Mouse (Mus musculus) ZHBTc4 (cell line): ENCODE results near the gene Cradd.

Experiments used
- DNase-seq: peaks from one replicate; pipeline ENCODE4 v3.0.0-alpha.2; 2011; ENCODE audit warnings: low read depth, low spot score

The Cradd gene

DNA sequence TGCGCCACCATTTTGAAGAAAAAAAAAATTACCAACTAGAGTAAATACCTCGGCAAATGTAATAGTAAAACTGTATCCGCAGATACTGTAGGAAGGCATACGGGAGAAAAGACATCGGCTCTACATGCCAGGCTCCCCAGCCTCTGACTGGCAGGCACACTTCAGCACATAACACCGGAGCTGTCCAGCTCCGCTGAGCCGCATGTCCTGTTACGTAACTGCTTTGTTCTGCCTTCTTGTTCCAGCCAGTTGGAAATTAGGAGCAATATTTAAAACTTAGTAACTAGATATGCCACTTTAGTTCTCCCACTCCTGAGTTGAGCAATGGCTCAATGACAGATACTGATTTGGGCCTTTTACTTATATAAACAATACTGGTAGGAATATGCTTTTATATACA is 48.4 kb downstream of the Cradd start:
- no peak for DNase-seq

DNA sequence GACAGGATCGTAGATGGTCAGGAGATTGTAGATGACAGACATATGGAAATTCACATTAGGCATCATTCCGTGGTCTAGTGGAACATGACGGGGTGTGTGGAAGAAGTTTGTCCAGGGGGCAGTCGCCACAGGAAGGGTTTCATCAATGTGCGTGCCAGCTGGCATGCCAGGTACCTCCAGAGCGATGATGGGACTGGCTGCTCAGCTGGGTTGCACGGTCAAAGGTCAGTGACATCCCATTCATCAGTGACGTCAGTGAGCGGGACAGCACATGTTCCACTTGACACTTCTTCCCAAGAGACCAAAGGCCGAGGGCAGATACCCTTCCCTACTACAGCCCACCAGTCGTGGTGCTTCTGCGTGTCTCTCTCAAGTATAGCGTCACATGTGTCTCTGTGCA is 50.7 kb downstream of the Cradd start:
- DNase-seq, result no peak

DNA sequence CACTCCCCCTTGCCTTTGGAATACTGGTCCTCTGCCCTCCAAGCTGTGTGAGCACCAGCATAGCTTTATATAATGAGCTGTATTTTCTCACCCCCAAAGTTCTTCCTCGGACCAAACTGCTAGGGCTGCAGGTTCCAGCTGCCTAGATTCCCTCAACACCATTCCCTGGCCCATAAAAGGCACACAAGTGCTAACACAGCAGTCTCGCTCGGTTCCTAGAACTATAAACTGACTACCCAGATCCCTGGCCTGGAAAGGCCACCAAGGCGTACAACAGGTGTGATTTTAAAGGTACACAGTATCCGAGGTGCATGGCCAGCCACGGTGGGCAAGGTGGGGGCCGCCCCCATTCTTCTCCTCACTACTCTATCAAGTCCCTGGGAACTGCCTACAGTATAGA is 54.8 kb downstream of the Cradd start:
- no peak for DNase-seq

DNA sequence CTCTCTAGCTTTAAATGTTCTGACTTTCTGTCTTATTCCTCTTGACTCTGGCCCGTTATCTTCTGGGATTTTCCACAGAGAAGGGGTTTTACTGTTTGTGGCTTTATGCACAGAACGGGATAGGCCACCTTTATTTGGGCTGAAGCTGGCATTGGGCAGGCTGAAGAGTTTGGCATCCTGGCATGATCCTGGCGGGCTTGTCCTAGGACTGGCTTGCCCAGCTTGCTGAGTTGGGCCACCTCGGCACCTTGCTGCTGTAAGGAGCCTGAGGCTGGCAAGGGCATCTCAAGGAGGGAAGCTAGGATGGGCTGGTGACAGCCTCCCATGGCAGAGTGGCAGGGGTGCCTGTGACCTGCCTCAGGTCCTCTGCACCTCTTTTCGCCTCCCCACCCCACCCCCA is 55.6 kb downstream of the Cradd start:
- DNase-seq, result no peak

GRCm38 (mm10) chr10:95266983-95267382 is 57.0 kb downstream of the Cradd start:
- DNase-seq, result no peak

DNA sequence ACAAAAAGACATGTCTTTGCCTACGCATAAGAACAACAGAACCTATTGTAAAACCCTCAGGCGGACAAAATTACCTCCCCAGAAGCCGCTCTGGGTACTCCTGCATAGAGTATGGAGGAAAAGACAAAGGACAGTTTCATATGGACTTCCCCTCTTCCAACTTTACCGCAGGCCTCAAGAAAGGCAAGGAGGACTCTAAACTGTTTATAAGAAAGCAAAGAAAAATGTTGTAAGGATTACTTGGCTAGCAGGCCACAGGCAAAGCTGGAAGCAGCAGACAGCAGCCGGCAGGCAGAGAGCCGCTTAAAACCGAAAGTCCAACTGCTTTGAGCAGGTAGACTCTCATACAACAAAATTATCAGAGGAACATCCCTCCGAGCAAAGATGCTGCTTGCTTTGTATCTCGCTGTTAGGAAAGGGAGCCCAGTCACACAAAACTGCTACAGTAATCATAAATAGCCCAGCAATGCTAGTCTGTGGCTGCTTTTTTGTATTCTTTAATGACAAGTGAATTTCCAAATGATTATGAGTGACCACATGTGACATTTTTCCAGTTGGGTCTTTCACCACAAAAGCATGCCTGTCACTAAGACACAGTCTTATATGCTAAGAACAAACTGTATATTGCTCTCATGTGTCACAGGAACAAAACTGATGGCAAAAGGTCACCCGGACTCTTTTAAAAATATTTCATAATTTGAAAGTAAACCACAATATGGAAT is 57.7 kb downstream of the Cradd start:
- DNase-seq, result no peak

DNA sequence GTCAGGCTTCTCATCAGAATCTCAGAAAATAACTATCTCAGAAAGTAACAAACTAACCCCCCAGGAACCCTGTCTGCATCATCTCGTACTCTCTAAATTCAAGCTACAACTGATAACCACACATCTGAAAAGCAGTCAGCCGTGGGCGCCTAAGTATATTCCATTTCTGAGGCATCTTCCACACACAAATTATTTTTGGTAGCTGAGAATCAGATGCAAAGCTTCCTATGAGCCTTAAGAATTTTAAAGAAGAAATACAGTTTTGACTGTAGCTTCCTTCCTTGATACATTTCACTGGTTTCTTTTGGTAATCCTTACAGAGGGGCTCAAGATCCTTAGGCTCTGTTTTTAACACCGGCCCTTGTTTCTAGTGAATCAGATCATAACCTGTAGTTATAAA is 58.4 kb downstream of the Cradd start:
- no peak for DNase-seq

GRCm38 (mm10) chr10:95264485-95265321 is 59.2 kb downstream of the Cradd start:
- peak; percentile 33 for DNase-seq

DNA sequence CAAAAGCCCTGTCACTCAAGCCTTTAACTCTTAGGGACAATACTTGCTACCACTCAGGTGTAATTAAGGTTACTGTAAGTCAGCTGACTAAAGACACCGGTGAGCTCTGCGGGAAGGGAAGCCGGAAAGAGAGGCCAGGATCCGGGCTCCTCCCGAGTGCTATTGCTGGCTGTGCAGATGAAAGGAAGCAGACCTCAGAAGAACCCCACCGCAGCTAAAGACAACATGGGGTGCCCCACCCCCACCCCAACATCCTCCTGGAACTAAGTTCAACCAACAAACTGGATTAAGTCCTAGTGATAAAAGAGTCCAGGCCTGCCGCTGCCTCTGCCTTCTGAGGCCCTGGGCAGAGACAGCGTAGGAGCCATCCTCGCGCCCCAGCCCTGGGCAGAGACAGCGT is 61.5 kb downstream of the Cradd start:
- DNase-seq, result peak; percentile 29

DNA sequence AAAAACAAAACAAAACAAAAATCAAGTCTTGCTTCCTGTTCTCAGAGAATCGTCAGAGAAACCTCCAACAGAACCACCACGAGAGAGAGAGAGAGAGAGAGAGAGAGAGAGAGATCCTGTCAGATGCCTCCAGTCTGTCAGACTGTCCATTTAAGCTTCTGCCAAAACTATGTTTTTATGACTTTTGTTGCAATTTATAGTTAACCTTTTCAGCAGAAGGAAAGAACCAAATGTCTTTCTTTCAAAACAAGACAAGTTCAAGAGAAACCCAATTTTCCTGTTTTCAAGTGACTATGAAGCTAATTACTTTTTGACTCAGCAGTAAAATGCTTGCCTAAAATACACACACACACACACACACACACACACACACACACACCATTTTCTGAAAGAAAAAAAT is 62.7 kb downstream of the Cradd start:
- no peak for DNase-seq

DNA sequence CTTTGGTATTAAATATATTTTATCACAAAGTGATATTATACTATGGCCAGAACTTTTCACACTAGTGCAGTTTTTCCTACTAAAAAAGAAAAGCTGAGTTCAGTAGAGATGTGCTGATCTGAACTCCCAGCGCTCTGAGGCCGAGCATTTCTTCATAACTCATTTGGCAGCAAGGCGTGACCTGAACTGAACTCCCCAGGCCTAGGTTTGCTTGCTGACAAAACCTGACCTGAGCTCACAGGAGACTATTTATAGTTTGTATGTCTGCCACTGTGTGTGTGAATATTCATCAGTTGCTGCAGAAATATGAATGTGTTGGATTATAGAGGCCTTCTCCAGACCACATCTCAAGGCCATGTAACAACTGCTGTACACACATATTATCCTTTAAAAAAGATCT is 63.5 kb downstream of the Cradd start:
- DNase-seq, result no peak

- DNase-seq, result no peak
Measured at GRCm38 (mm10) chr10:95258471-95259155, 65.3 kb downstream of the Cradd start.

- DNase-seq, result peak; percentile 93
Measured at GRCm38 (mm10) chr10:95257979-95258378, 66.0 kb downstream of the Cradd start.

- DNase-seq, result no peak
Measured at GRCm38 (mm10) chr10:95256095-95256494, 67.8 kb downstream of the Cradd start.

- DNase-seq, result no peak
Measured at GRCm38 (mm10) chr10:95255018-95255680, 68.8 kb downstream of the Cradd start.

DNA sequence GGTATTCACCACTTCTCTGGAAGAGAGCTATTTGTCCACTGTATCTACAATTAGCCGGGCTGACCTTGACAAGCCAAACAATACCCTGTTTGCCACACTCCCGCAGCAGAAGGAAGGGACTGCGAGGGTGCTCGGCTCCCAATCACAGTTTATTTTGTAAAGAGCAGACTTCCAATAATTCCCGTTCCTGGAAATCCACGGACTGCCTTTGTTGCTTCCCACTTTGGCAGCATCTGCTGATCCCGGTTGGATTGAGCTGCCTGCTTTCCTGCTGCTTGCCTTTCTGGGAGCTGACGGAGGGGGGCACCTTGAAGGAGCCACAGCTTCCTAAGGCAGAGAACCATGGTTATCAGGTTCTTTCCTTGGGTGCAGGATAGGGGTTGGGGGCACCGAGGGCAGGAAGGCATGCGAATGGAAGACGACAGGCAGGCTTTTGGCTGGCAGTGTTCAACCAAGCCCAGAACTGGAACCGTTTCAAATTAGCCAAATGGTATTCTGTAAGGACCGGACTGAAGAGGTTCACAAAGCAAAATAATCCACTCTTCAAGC is 69.4 kb downstream of the Cradd start:
- peak; percentile 29 for DNase-seq

GRCm38 (mm10) chr10:95254046-95254445 is 69.9 kb downstream of the Cradd start:
- peak; percentile 45 for DNase-seq

DNA sequence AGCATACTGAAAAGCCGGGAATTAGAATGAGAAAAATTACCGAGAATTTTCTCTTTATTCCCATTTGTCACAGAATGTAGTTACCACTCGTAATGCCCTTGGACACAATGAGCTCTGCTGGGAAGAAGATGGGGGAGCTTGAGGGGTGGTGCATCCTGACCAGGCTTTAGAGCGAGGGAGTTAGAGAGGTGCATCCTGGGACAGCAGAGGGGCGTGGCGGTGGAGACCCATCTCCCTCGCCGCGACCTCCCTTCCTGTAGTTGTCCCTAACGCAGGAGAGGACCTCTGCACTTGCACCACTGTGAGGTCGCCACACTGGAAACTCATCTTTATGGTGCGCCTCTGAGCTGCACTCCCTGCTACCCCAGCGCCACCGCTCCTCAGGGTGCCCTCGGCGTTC is 72.3 kb downstream of the Cradd start:
- DNase-seq, result peak; percentile 49

DNA sequence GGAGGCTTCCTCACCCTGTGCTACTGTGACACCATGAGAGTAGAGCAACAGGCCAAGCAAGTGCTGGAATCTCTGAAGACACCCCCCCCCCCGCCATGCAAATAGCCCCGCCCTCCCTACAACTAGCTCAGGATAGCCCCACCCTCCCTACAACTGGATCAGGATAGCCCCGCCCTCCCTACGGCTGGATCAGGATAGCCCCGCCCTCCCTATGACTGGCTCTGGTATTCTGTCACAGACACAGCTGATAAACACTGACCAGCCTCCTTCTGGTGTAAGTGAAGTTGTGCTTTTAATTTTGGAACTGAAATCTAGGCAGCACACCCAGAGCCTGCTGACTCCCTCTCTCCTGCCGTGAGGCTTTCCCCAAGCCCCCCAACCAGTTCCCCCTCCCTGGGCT is 75.6 kb downstream of the Cradd start:
- peak; percentile 86 for DNase-seq

- no peak for DNase-seq
Measured at GRCm38 (mm10) chr10:95246696-95247095, 77.2 kb downstream of the Cradd start.

DNA sequence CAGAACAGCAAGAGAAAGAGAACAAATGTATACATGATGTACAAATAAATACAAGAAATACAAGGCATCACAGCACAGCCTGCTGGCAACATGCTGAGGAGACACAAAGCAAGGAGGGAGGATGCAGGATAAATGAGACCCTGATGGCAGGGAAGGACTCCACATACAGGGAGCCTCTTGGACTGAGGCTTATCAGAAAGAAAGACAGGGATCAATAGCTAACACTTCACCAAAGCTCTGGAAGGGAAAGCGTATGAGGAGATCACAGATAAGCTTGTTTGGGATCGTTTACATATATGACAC is 78.3 kb downstream of the Cradd start:
- DNase-seq, result no peak
